Mouse (Mus musculus) testis, adult 2 months (tissue): ENCODE measurements around the gene Rps19bp1.

ENCODE experiments used
- CTCF ChIP-seq: fragments of 200-500 bp; IDR thresholded peaks from 2 replicates; pipeline ENCODE4 v1.5.1; 2012; ENCODE audit warnings: low read depth, mild to moderate bottlenecking, inconsistent platforms, low read length, moderate library complexity; ENCODE audit not compliant: control insufficient read depth, insufficient read depth, insufficient replicate concordance
- POLR2A ChIP-seq: fragments of 200-500 bp; IDR thresholded peaks from 2 replicates; pipeline ENCODE4 v1.6.1; 2012; ENCODE audit warnings: low read depth, mild to moderate bottlenecking, inconsistent platforms, low read length, moderate library complexity; ENCODE audit not compliant: control insufficient read depth

GRCm38 (mm10) chr15:80277107-80277506 lies 13.0 kb upstream of the Rps19bp1 start:
- TF ChIP-seq CTCF (no peak), POLR2A (no peak)
